Mouse (Mus musculus): ENCODE results near the gene Asb4.

DNA sequence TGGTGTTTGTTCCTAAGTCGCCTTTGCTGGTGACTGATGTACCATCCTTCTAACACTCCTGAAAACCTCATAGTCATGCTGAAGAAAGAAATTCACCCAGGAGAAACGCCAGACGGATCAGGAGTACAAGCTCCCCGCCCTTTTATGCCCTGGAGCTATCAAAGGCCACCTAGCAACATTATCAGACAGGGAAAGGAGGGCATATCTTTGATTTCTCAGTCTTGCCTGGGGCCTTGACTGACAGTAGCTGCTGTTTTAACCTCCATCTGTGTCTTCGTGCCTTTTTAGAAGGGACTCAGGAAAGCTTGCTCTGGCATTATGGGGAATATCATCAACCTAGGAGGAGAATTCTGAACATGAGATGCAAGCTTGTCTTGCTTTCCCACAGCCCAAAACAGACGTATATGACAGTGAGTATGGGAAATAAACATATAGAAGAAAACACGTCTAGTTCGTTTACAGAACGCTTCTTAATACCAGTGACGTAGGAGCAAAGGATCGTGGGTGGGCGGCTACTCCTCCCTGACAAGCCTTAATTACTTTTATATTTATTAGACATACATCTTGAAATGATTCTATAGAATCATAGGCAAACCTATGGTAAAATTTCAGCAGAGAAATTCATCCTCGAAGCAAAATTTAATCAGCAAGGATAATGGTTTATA, 1.1 kb upstream of the Asb4 start:
- TF ChIP-seq CTCF (IDR thresholded peaks at IDR 0.05; ENCODE audit: control insufficient read depth, insufficient read depth, insufficient read length) (no peak), MYOD1 (IDR thresholded peaks at IDR 0.05; ENCODE audit: control insufficient read depth, insufficient read length, low read depth) (no peak), MAX (IDR thresholded peaks at IDR 0.05) (no peak), MYOG (IDR thresholded peaks at IDR 0.05; ENCODE audit: control insufficient read depth, extremely low read depth, insufficient read length) (no peak)
